In genomic region chr14:73445508-73446256, GRCm38 (mm10) we compare ENCODE assay signal across 9 mouse cellular contexts.
DNase-seq lines count a peak whose midpoint lies in the region; ATAC-seq and TF ChIP-seq lines count a peak whose summit lies in the region.
"Had no signal": no experiment of that assay in that cellular context is flagged by ENCODE, and none has a peak within 500 bp of the region (broad histone marks: within the 10 kb centered on the region; RNA-seq: fewer than 3 reads in every experiment).

No protein-coding gene starts in this region.

- no peak overlapping the region for H3K4me3 ChIP-seq in lung, adult 2 months (replicated peaks; ENCODE audit: extremely low read depth, low read depth, low read length)
- H3K4me3 ChIP-seq in liver, embryonic 14.5 days (ENCODE audit: insufficient read depth in 1 of 2, low read depth in 2 of 2, low read length in 2 of 2) = no peak overlapping the region
- H3K4me3 ChIP-seq in forebrain, embryonic 11.5 days (ENCODE audit: low read depth, low read length) = no peak overlapping the region
- H3K4me3 ChIP-seq in hindbrain, embryonic 10.5 days = no peak overlapping the region
- H3K4me3 ChIP-seq: neural tube, embryonic 12.5 days had no signal

- H3K4me2 ChIP-seq in liver, embryonic 14.5 days (ENCODE audit: low read depth) = no peak overlapping the region
- H3K4me2 ChIP-seq in forebrain, embryonic 11.5 days (ENCODE audit: low read depth, low read length, severe bottlenecking) = no peak overlapping the region
- H3K4me2 ChIP-seq: neural tube, embryonic 12.5 days had no signal

- no peak overlapping the region for H3K27ac ChIP-seq in liver, embryonic 14.5 days
- H3K27ac ChIP-seq in forebrain, embryonic 11.5 days (ENCODE audit: low read depth, low read length) = no peak overlapping the region
- H3K27ac ChIP-seq in hindbrain, embryonic 10.5 days = no peak overlapping the region
- H3K27ac ChIP-seq: neural tube, embryonic 12.5 days had no signal

- H3K27me3 ChIP-seq in liver, embryonic 14.5 days (ENCODE audit: control insufficient read depth, insufficient read depth, low read length) = no peaks in the 10 kb centered on the region
- H3K27me3 ChIP-seq in forebrain, embryonic 11.5 days (ENCODE audit: control insufficient read depth, insufficient read depth, low read length) = no peaks in the 10 kb centered on the region
- H3K27me3 ChIP-seq in hindbrain, embryonic 10.5 days (ENCODE audit: insufficient read depth, poor library complexity, severe bottlenecking) = no peaks in the 10 kb centered on the region
- H3K27me3 ChIP-seq: neural tube, embryonic 12.5 days had no signal

- H3K9me3 ChIP-seq in liver, embryonic 14.5 days (ENCODE audit: control insufficient read depth, low read length) = no peaks in the 10 kb centered on the region
- no peaks in the 10 kb centered on the region for H3K9me3 ChIP-seq in forebrain, embryonic 11.5 days (ENCODE audit: control insufficient read depth, low read length)
- no peaks in the 10 kb centered on the region for H3K9me3 ChIP-seq in hindbrain, embryonic 10.5 days
- H3K9me3 ChIP-seq: neural tube, embryonic 12.5 days had no signal

- 0 out of 2 replicates have a peak, but pooled peaks have one; percentile 25 for ATAC-seq in liver, embryonic 14.5 days (ENCODE audit: insufficient read depth)
- no peak for ATAC-seq in forebrain, embryonic 11.5 days (replicated peaks; ENCODE audit: low FRiP score)
- no peak for ATAC-seq in cerebellum, adult (ENCODE audit: insufficient number of reproducible peaks, low FRiP score, low TSS enrichment)

- H3K36me3 ChIP-seq in liver, embryonic 14.5 days (replicated peaks; ENCODE audit: control insufficient read depth, insufficient read depth, low read depth) = no peaks in the 10 kb centered on the region
- H3K36me3 ChIP-seq in forebrain, embryonic 11.5 days (ENCODE audit: control insufficient read depth, insufficient read depth, low read length) = no peaks in the 10 kb centered on the region
- no peaks in the 10 kb centered on the region for H3K36me3 ChIP-seq in hindbrain, embryonic 10.5 days
- H3K36me3 ChIP-seq: neural tube, embryonic 12.5 days had no signal

- no peak for TF ChIP-seq EP300 in liver, embryonic 14.5 days (IDR thresholded peaks at IDR 0.05; ENCODE audit: low read depth)

- H3K4me1 ChIP-seq in lung, adult 2 months (ENCODE audit: control insufficient read depth, insufficient read depth, low read length) = peaks cover 4% of the 10 kb centered on the region
- peaks cover 2 to 21% of the 10 kb centered on the region in 2 experiments; a peak in 3 of 4 replicates for H3K4me1 ChIP-seq in liver, embryonic 14.5 days (replicated peaks; ENCODE audit: control insufficient read depth in 2 of 2, insufficient read depth in 2 of 2, low read length in 1 of 2)
- no peaks in the 10 kb centered on the region for H3K4me1 ChIP-seq in forebrain, embryonic 11.5 days (replicated peaks; ENCODE audit: control insufficient read depth, insufficient read depth, low read length)
- peaks cover 3% of the 10 kb centered on the region; the same call in 1 of the 2 replicates for H3K4me1 ChIP-seq in hindbrain, embryonic 10.5 days (replicated peaks)
- H3K4me1 ChIP-seq: neural tube, embryonic 12.5 days had no signal

- 57% methylated on average over 6 of the region's 6 CpGs for WGBS in lung, adult 2 months
- 48% methylated on average over 6 of the region's 6 CpGs for WGBS in liver, embryonic 14.5 days (ENCODE audit: insufficient replicate concordance)
- 77% methylated on average over 6 of the region's 6 CpGs for WGBS in forebrain, embryonic 11.5 days
- 76% methylated on average over 6 of the region's 6 CpGs for WGBS in hindbrain, embryonic 10.5 days

- TF ChIP-seq POLR2A in lung, adult 2 months (IDR thresholded peaks at IDR 0.05; ENCODE audit: borderline replicate concordance, extremely low read depth, low read depth, low read length) = no peak

- no peak overlapping the region for H3K9ac ChIP-seq in liver, embryonic 14.5 days (replicated peaks)
- H3K9ac ChIP-seq in forebrain, embryonic 11.5 days (ENCODE audit: low read length) = no peak overlapping the region
- H3K9ac ChIP-seq: neural tube, embryonic 12.5 days had no signal

- no peak for TF ChIP-seq CTCF in lung, adult 2 months (IDR thresholded peaks at IDR 0.05; ENCODE audit: insufficient read depth, low read length)
- no peak for TF ChIP-seq CTCF in liver, embryonic 14.5 days (IDR thresholded peaks at IDR 0.05; ENCODE audit: low read depth)

- peak; percentile 24 for DNase-seq in lung, adult 2 months
- no peak for DNase-seq in lung, postnatal 14 days
- peak; percentile 92 for DNase-seq in kidney, adult 11 months
- DNase-seq in liver, embryonic 14.5 days (ENCODE audit: low read depth in 3 of 3, low spot score in 3 of 3) = no peak
- DNase-seq in urinary bladder, postnatal 36 days (ENCODE audit: low spot score in 2 of 2) = peak; percentile 49 to 73
- no peak for DNase-seq in forebrain, embryonic 11.5 days (ENCODE audit: low spot score)
- DNase-seq in hindbrain, embryonic 10.5 days (ENCODE audit: low spot score) = no peak

Comparison
In these comparisons a context has a peak if more than half of its experiments do, and no peak if none do; other contexts are left out.
1. DNase-seq: peak in lung, adult 2 months (single experiment), kidney, adult 11 months (single experiment) and urinary bladder, postnatal 36 days (2 of 2); none in lung, postnatal 14 days (single experiment), liver, embryonic 14.5 days (0 of 3), forebrain, embryonic 11.5 days (single experiment) and hindbrain, embryonic 10.5 days (single experiment).